ENCODE assay signal across 8 mouse cellular contexts in the genomic region with DNA sequence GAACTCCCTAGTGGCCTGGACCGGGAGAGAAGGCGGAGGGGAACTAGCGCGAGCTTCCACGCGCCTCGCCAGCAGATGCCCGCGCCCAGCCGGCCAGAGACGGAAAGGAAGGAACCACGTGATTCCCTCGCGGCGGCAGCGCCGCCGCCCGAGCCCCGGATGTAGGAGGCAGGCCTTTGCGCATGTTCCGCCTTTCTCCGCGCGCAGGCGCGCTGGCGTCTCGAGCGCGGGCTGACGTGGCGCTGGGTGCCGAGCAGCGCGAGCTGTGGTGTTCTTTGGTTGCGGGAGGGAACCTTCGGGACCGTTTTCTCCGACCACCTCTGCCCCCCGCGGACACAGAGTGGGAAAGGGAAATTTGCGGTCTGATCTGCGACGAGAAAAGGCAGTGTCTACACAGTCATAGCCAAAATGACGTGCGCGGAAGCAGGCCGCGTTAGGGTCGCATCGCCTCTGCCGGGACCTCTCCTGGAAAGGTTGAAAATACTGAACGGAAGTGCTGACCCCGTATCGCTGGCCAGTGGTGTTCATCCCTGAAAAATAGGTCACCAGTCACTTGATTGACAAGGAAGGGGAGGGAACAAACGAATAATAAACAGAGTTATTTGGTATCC. TPM values are rescaled to one million over a fixed set of nuclear protein-coding genes. Genes with fewer than 3 reads are reported as not detected.
DNase-seq lines count a peak whose midpoint lies in the region; ATAC-seq and TF ChIP-seq lines count a peak whose summit lies in the region.

Gene Eif3a (minus strand): TSS at position 108 of the 611 bp plus-strand sequence.

- peak within 1 kb of the TSS; percentile 58 for H3K4me2 ChIP-seq in embryonic facial prominence, embryonic 13.5 days
- peak within 1 kb of the TSS; percentile 78 for H3K4me2 ChIP-seq in limb, embryonic 13.5 days (replicated peaks)
- peak within 1 kb of the TSS; percentile 81 for H3K4me2 ChIP-seq in midbrain, embryonic 16.5 days (ENCODE audit: low read length)

- TF ChIP-seq CTCF in heart, adult 2 months (IDR thresholded peaks at IDR 0.05), result peak; percentile 3; the same call in 1 of the 2 replicates

- peak within 1 kb of the TSS; percentile 100 for H3K4me3 ChIP-seq in embryonic facial prominence, embryonic 13.5 days
- peak within 1 kb of the TSS; percentile 97 for H3K4me3 ChIP-seq in heart, adult 2 months
- peak within 1 kb of the TSS; percentile 100 for H3K4me3 ChIP-seq in limb, embryonic 13.5 days
- peak within 1 kb of the TSS; percentile 73 for H3K4me3 ChIP-seq in midbrain, embryonic 16.5 days (ENCODE audit: low read depth, low read length)

- peak; percentile 97 for TF ChIP-seq POLR2A in heart, adult 2 months (IDR thresholded peaks at IDR 0.05; ENCODE audit: insufficient read depth, low read depth, low read length)

- 0 out of 2 replicates have a peak, but pooled peaks have one; percentile 17 for TF ChIP-seq EP300 in heart, adult 2 months (IDR thresholded peaks at IDR 0.05; ENCODE audit: insufficient read depth, low read depth, low read length)

- peak within 1 kb of the TSS; percentile 98 for H3K27ac ChIP-seq in embryonic facial prominence, embryonic 13.5 days
- H3K27ac ChIP-seq in heart, adult 2 months, result peak within 1 kb of the TSS; percentile 100
- peak within 1 kb of the TSS; percentile 98 for H3K27ac ChIP-seq in limb, embryonic 13.5 days
- H3K27ac ChIP-seq in midbrain, embryonic 16.5 days (ENCODE audit: low read length), result peak within 1 kb of the TSS; percentile 96

- peaks cover 3% of the 10 kb centered on the region; the same call in 1 of the 2 replicates for H3K79me2 ChIP-seq in heart, adult 2 months (replicated peaks; ENCODE audit: control insufficient read depth, insufficient read depth, low read length)

- no peaks in the 10 kb centered on the region for H3K36me3 ChIP-seq in embryonic facial prominence, embryonic 13.5 days
- H3K36me3 ChIP-seq in heart, adult 2 months (ENCODE audit: control insufficient read depth, insufficient read depth, low read length), result peaks cover 17% of the 10 kb centered on the region
- no peaks in the 10 kb centered on the region for H3K36me3 ChIP-seq in limb, embryonic 13.5 days
- H3K36me3 ChIP-seq in midbrain, embryonic 16.5 days (ENCODE audit: control insufficient read depth, insufficient read depth, low read length), result no peaks in the 10 kb centered on the region

- H3K27me3 ChIP-seq in embryonic facial prominence, embryonic 13.5 days, result no peaks in the 10 kb centered on the region
- H3K27me3 ChIP-seq in heart, adult 2 months (ENCODE audit: control insufficient read depth, insufficient read depth, low read length), result no peaks in the 10 kb centered on the region
- H3K27me3 ChIP-seq in limb, embryonic 13.5 days, result no peaks in the 10 kb centered on the region
- H3K27me3 ChIP-seq in midbrain, embryonic 16.5 days (ENCODE audit: control insufficient read depth, insufficient read depth, low read depth, low read length), result no peaks in the 10 kb centered on the region

- peak within 1 kb of the TSS; percentile 100 for H3K9ac ChIP-seq in embryonic facial prominence, embryonic 13.5 days
- peak within 1 kb of the TSS; percentile 83 for H3K9ac ChIP-seq in heart, adult 2 months (ENCODE audit: low read depth, low read length)
- peak within 1 kb of the TSS; percentile 100 for H3K9ac ChIP-seq in limb, embryonic 13.5 days
- peak within 1 kb of the TSS; percentile 96 for H3K9ac ChIP-seq in midbrain, embryonic 16.5 days (ENCODE audit: low read depth, low read length)

- WGBS in embryonic facial prominence, embryonic 13.5 days, result under 1% methylated on average over 57 of the region's 57 CpGs
- WGBS in heart, adult 2 months, result under 1% methylated on average over 57 of the region's 57 CpGs
- WGBS in limb, embryonic 13.5 days, result 0% methylated on average over 57 of the region's 57 CpGs
- WGBS in midbrain, embryonic 16.5 days, result under 1% methylated on average over 57 of the region's 57 CpGs

- peak; percentile 92 for ATAC-seq in embryonic facial prominence, embryonic 13.5 days (ENCODE audit: insufficient number of reproducible peaks, insufficient read depth, low FRiP score, low TSS enrichment, low read depth)
- ATAC-seq in limb, embryonic 13.5 days (ENCODE audit: low FRiP score, low read depth), result peak; percentile 95
- ATAC-seq in midbrain, embryonic 16.5 days, result peak; percentile 96

- no peaks in the 10 kb centered on the region for H3K9me3 ChIP-seq in embryonic facial prominence, embryonic 13.5 days
- no peaks in the 10 kb centered on the region for H3K9me3 ChIP-seq in limb, embryonic 13.5 days
- no peaks in the 10 kb centered on the region for H3K9me3 ChIP-seq in midbrain, embryonic 16.5 days (replicated peaks; ENCODE audit: control insufficient read depth, low read length, poor library complexity, severe bottlenecking)

- peaks cover 17% of the 10 kb centered on the region for H3K4me1 ChIP-seq in embryonic facial prominence, embryonic 13.5 days
- H3K4me1 ChIP-seq in heart, adult 2 months (ENCODE audit: control insufficient read depth, insufficient read depth, low read length), result peaks cover 8% of the 10 kb centered on the region
- peaks cover 23% of the 10 kb centered on the region for H3K4me1 ChIP-seq in limb, embryonic 13.5 days
- H3K4me1 ChIP-seq in midbrain, embryonic 16.5 days (ENCODE audit: control insufficient read depth, insufficient read depth, low read length), result peaks cover 23% of the 10 kb centered on the region

- intact Hi-C loops in heart, adult 2 months (cut with DNase I), result loop anchor here (1.0 to 5.0 kb wide), 2 partner anchors 21 to 208 kb away; partner anchors contain the start of genes Cacul1 and Fam45a

- DNase-seq in 3134 (ENCODE audit: extremely low read depth, insufficient read length, low spot score), result peak; percentile 98
- DNase-seq in adrenal gland, postnatal 36 days, result peak; percentile 95
- peak; percentile 96 for DNase-seq in heart, adult 2 months
- peak; percentile 92 to 94 for DNase-seq in kidney, adult 8-10 months
- DNase-seq in spleen, postnatal 10 days (ENCODE audit: low spot score in 2 of 2), result peak; percentile 91 to 96

RNA-seq across cellular contexts. Expression of gene Eif3a, which starts in this region (rescaled TPM):
- total RNA-seq in adrenal gland, postnatal 36 days (2021), result 100 to 1,000 TPM; 161 to 191 TPM
- 145 and 152 TPM in 2 replicates for polyA plus RNA-seq in embryonic facial prominence, embryonic 13.5 days (2015; fragmentation: Nextera tagmentation; extraction: Ambion mirVana)
- 100 to 1,000 TPM in 1 of 2 experiments, 10 to 100 TPM in 1; 95.4 to 105 TPM for total RNA-seq in heart, adult 2 months (2021)
- polyA plus RNA-seq in heart, adult 2 months (2012; rRNA removed), result 24.0 and 53.1 TPM in 2 replicates
- polyA plus RNA-seq in limb, embryonic 13.5 days (2015; fragmentation: Nextera tagmentation; extraction: Ambion mirVana), result 160 and 162 TPM in 2 replicates
- polyA plus RNA-seq in midbrain, embryonic 16.5 days (2015; fragmentation: Nextera tagmentation; extraction: Ambion mirVana), result 102 and 112 TPM in 2 replicates

Comparison
In these comparisons a context has a peak if more than half of its experiments do, and no peak if none do; other contexts are left out.
1. Peak in every context shown above with its lines: DNase-seq, ATAC-seq, H3K4me3 ChIP-seq and H3K27ac ChIP-seq.